Mouse (Mus musculus) liver, postnatal 0 days (tissue): Measurements from ENCODE around the gene Slamf1.

ENCODE experiments used
- CTCF ChIP-seq: sonication (generic); IDR thresholded peaks from 2 replicates; pipeline ENCODE4 v1.5.1; 2016; ENCODE audit warnings: antibody characterized with exemption, low read depth
- EP300 ChIP-seq: IDR thresholded peaks from 2 replicates; pipeline ENCODE4 v1.6.1; 2016; ENCODE audit warnings: antibody characterized with exemption, low read depth, mild to moderate bottlenecking

GRCm38 (mm10) chr1:171826164-171826563 is 59.2 kb downstream of the Slamf1 start:
- TF ChIP-seq CTCF: peak; percentile 67
- TF ChIP-seq EP300: no peak
